Mouse (Mus musculus): Measurements from ENCODE around the gene Smchd1.
"Not testable (repeated sequence)": the region's sequence is repeated elsewhere in the genome, so short reads cannot be mapped to it uniquely, and the experiment has no call there.

Smchd1 gene

DNA sequence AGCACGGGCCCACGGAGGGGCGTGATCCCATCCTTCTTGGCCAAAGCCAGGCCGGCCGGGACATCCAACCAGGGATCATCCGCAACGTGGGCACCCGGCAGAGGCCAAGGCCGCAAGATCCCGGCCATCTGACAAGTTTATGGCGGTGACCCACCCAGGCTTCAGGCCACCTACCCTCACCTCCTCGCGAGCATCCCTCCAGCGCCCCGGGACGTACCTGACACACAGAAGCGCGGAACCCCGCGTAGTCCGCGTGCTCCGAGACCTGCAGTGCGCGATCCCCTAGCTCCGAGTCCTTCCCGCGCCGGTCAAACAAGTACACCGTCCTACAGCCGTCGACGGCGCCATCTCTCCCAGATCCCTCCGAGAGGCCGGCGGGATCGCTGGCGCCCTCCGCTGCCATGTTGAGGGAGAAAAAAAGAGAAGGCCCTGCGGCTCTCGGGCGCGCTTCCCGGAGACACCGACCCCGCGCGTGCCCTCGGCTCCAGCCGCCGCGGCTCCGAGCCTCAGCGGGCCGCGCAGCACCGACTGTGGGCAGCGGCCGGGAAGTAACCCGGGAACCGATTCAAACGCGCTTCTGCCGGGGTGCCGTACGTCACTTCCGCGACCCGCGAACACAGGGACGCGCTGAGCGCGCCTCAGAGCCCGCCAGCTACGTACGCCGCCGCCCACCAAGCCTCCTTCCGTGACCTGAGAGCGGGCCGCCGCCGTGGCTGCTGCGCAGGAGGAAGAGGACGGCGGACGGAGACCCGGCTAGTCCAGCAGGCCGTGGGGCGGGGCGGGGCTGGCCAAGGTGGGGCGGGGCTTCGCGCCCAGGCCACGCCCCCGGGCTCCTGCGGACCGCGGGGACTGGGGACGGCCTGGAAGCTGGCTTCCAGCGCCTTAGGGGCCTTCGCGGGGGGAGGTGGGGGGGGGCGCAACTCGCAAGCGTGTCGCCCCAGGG, at the start of gene Smchd1:
Gene Smchd1 (minus strand): TSS at position 582 of the 943 bp plus-strand sequence.
- peak; percentile 86 for DNase-seq (ENCODE audit: low read depth, low spot score)

DNA sequence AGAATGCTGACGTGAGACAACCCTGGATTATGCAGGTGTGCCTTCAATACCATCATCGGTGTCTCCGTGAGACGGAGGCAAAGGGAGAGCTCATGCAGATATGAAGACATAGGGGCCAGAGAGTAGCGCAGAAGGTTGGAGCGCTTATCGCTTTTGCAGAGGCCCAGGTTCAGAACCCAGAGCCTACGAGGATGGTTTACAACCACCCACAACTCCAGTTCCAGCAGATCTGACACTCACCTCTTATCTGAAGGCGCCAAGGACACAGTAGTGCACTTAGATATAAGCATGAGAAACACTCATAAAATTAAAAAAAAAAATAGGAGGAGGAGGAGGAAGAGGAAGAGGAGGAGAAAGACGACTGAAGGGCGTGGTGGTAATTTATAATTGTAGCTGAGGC, 35.2 kb upstream of the Smchd1 start:
- no peak for DNase-seq (ENCODE audit: low read depth, low spot score)

DNA sequence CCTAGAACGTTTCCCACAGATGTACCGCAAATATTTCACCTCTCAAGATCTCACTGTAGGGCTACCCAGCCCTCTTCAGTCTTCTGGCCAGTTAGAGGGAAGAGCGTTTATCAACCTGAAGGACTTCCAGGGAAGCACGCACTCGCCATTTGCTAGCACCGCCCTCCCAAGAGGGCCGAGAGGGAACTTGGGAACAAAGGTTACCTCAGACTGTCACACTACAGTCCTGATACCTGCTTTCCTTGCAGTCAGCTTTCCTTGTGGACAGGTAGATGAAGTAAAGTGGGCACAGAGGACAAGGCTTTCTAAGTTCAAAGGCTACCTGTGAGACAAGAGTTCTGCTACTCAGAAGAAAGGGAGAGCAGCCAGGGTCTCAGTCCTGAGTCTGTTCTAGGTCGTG, 31.7 kb upstream of the Smchd1 start:
- DNase-seq (ENCODE audit: low read depth, low spot score) = no peak

DNA sequence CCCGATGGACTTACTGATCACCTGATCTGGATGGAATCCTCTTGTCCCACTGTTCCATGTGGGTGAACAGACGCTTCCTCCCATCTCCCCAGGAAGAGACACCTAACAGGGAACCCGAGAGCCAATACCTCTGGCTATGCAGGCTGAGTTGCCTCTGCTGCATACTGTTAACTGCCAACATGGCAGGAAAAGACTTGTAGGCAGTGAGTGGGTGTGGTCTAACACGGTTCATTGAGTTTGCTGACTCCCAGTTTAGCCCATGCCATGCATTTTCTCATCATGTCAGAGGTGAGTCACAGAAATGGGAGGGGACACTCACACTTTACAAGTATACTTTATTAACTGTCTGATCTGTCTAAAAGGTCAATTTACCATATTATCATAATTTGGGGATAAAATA, 20.6 kb upstream of the Smchd1 start:
- DNase-seq (ENCODE audit: low read depth, low spot score) = no peak

DNA sequence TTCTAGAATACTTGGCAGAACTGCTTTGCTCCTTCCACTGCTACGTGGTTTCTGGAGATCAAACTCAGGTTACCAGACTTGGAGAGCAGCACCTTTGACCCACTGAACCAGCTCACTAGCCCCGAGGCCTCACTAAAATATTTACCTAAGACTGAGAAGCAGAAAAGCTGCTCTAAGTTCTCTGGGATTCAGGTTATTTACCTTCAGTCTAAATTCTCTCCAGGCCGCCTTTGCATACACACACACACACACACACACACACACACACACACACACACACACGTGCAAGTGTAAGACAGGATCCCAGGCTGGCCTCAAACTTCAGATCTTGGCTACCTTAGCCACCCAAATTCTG, 16.2 kb upstream of the Smchd1 start:
- DNase-seq (ENCODE audit: low read depth, low spot score) = no peak

DNA sequence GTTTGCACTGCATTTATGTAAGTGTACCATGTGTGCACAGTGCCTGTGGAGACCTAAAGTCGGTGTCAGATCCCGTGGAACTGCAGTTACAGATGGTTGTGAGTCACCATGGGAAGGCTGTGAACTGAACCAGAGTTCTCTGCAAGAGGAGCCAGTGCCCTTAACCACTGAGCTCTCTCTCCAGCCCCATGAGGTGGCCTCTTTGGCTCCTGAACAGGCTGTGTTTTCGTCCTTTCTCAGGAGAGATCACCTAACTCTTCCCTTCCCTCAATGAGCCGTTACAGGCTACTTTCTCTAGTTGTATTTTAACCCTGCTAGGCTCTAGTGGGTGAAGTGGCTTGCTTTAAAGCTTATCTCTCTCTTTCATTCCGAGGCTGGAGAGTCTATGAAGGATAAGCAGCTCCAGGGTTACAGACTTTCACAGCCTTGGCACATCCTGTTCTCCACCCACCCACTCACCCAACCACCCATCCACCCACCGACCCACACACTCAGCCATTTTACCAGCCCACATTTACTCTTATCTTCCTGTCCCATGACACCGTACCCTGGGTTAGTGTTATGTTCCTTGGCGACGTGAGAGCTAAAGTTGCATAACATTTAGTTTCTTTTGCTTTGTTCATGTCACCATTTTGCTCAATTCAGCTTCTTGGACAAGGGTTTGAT, 15.7 kb upstream of the Smchd1 start:
- DNase-seq (ENCODE audit: low read depth, low spot score) = no peak

DNA sequence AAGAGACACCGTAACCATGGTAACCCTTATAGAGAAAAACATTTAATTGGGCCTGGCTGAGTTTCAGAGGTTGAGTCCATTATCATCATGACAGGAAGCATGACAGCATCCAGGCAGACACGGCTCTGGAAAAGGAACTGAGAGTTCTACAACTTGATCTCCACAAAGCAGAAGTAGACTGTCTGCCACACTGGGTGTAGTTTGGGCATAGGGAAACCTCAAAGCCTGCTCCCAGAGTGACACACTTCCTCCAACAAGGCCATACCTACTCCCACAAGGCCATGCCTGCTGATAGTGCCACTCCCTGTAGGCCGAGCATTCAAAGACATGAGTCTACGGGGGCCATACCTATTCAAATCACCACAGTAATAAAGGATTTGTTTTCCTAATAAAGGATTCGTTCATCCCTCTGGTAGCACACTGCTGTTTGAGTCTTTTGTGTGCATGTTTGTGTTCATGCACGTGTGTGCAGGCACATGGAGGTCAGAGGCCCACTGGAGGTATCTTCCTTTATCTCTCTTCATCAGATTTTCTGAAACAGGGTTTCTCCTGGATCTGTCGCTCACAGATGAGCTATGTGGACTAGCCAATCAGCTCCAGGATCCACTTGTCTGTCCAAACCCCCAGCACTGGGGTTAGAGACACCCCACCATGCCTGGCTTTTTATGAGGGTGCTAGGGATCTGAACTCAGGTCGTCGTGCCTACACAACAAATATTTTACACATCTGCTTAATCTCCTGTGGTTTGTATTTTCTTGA, 14.7 kb upstream of the Smchd1 start:
- DNase-seq (ENCODE audit: low read depth, low spot score) = no peak

DNA sequence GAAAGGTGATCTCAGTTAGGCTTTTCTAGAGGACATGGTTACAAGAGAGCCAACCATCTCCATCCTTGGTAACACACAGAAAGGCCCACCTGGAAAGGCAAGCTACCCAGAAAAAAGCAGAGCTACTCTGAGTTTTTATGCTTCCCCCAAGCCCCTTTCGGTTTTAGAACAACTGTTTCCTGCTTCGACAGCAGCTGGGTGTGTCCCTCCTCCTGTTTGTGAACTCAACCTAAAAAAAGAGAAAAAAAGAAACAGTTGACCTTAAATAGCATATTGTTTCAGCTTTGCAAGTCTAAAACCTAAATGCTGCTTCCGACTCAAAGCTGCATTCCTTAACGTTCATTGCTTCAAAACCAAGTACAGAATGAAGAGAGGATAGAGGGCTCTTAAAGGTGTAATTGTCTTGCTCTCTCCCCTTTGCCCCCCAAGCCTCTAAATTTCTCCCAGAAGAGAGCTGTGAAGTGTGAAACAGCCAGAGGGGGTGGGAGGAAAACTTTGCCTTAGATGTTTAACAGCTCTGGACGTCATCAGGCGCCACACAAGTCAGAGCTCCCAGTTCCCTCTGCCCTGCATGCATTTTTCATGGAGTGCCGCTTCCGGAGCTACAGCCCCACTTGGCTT, 11.2 kb upstream of the Smchd1 start:
- no peak for DNase-seq (ENCODE audit: low read depth, low spot score)

DNA sequence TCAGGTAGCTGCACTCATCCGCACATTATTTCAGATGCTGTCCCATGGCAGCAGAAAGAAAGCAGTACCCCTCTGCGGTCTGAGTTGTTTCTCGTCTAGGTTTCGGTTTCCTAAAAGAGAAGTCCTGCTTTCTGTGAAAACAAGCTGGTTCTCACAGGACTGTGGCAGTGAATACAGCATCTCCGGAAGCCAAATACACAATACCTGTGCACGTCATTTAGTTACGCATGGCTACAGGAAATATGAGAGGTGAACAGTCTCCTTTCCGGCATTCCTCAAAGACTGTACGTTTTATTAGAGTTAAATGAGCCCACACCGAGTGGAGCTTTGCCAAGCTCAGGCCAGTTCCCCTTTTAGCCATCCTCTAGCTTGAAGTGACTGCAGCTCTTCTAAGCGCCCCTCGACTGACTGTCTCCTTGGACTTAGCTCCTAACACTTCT, 10.7 kb upstream of the Smchd1 start:
- no peak for DNase-seq (ENCODE audit: low read depth, low spot score)

DNA sequence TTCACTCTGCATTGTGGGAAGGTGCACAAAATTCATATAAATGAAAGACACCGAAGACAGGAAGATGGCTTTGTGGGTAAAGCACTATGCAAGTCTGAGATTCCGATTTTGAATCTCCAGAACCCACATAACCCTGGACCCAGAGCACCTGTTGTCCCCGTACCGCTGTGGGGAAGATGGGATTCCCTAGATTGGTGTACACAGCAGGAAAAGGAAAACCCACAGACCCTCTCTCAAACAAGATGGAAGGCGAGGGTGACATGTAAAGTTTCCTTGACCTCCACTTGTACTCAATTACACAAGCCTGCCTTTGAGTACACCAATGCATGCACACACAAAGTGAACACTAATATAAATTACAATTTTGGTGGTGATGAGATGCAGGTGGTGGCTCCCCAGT, 9.6 kb upstream of the Smchd1 start:
- no peak for DNase-seq (ENCODE audit: low read depth, low spot score)

DNA sequence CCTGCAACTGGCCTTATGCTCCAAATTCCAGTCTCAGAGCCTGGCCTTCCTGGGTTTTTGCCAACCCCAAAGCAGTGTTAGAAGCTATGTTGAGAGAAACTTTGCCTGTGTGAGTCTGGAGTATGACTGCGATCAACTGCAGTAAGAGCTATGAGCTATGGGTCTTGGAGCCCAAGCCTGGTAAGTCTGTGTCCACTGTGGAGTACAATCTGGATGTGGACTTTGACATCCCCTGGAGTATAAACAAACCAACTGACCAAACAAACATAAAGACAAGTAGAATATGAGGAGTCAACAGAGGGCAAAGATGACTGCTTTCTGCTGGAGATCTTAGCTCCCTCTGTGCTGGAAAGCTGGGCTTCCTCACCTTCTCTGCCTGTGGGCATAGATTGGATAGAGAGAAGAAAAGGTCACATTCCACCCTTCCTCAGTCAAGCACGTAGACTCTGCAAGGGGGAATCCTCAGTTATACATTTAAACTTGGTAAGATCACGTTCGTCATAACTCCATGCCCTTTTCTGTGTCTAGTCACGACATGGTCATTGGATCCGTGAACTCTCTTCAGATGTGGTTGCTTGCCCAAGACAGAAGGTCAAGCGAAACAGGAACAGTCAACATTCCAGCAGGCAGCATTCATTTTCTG, 8.4 kb upstream of the Smchd1 start:
- DNase-seq (ENCODE audit: low read depth, low spot score) = no peak

DNA sequence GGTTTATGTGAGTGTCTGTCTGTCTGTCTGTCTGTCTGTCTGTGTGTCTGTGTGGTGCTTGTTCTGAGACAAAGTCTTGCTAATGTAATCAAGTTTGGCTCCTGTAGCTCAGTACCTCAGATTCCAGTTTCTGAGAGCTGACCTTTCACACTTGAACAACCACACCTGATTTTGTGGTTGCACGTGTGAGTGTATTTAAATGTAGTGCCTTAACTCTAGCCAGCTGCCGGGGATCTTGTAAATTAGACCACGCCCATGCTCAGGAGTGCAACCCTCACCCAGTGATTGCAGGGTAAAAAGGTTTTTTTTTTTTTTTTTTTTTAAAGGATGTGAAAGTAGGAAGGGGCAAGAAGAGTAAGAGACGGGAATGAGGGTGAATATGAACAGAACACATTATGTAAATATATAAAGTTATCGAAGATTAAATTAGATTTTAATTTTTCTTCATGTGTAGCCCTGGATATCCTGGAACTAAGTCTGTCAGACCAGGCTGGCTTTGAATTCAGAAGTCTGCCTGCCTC, 4.3 kb upstream of the Smchd1 start:
- no peak for DNase-seq (ENCODE audit: low read depth, low spot score)

DNA sequence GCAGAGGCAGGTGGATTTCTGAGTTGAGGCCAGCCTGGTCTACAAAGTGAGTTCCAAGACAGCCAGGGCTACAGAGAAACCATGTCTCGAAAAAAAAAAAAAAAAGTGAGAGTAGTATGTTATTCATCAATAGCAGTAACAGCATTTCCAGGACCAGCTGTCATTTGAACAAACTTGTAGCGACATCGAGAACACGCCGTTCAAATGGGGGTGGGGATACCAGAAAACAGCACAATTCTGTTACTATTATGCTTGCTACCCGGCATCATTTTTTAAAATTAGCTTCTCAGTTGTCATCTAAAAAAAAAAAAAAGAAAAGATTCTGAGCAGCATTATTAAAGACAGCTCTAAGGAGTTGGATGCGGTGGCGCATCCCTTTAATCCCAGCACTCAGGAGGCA, 2.3 kb upstream of the Smchd1 start:
- no peak for DNase-seq (ENCODE audit: low read depth, low spot score)

DNA sequence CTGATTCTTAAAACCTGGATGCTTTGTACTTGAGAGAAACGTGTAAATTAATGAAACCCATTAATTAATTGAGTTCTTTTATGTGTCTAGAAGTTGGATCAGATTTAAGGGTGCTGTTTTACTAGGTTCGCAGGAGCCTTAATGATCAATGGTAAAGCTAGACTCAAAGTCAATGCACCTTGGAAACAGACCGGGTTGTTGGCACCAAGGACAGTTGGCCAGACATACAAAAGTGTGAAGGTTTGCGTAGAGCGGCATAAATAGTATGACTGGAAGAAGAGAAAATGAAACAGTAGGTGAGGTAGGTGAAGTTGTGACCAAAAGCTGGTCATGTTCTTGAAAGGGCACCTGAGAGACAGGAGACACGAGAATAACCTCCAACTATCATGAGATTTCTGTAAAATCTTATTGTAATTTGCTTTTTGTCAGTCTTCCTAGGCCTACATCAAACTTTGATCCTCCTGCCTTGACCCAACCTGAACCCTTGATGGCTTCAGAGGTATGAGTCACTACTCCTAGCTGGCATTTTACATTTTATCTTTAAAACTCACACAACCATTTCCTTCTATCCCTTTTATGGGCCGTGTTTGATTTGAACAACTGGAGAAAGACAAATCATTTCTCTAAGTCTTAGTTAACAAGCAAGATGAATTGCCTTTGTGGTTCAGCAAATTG, 1.3 kb upstream of the Smchd1 start:
- no peak for DNase-seq (ENCODE audit: low read depth, low spot score)

DNA sequence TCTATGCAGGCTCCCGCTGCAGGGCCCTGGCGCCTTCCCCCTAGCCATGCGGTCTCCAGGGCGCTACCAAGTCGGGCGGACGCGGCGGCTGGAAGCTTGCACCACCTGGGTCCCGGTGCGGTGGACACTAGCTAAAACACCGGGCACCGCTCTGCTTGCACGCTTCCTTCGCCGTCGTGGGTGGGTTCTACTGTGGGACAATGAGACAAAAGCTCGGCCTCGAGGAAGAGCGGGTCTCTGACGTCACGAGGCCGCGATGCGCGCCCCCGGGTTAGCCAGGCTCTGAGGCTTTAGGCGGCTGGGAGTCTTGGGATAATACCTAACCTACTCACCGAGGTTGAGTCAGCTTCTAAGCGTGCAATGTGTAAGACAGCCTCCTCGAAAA, 554 bp upstream of the Smchd1 start:
- peak; percentile 35 for DNase-seq (ENCODE audit: low read depth, low spot score)

DNA sequence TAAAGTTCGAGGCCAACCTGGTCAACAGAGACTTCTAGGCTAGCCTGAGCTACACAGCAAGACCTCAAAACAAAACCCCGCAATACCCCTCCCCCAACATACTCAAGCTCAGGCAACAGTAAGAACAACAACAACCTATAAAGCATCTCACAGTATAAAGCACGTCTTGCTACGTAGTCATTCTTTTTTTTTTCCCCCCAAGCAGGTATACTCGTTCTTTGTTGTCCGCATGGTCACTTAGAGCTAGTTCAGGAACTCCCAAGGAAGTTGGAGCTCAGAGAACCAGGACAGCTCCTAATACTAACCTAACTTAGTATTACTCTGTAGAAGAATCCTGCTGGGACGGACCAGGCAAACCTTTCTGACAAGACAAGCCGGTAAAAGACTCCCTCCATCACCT, 1.0 kb downstream of the Smchd1 start:
- DNase-seq (ENCODE audit: low read depth, low spot score) = no peak

DNA sequence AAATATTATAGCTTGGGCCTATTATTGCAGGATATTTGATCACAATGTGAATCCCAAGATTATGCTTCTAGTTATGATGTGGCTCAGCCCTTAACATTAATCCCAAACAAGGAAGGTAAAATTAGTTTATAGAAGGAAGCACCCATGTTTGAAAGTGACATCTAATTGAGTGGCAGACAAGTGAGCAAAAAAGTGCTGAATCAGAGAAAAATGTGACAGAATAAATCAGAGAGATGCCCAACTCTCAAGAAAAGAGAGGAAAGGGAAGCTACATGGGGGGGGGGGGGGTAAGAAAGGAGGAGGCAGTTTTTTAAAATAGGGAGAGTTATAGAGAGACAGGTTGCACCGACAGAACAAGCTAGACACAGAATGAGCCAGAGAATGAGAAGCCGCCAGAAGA, 3.9 kb downstream of the Smchd1 start:
- DNase-seq (ENCODE audit: low read depth, low spot score) = no peak

DNA sequence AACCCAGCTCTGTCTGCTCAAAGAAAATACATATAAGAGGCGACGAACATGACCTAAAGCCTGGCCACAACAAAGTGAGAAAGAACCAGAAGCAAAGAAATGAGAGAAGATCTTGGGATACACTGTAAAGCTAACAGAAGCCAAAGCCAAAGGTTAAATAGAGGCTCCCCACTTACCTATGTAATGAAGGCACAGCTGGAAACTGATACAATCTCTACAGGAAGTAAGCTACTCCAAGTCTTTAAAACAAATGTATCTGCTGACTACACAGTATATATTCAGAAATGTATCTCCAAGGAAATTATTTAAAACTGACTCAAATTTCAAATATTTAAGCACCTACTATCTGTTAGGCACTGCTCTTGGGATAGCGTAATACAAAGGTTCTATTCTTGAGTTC, 14.8 kb downstream of the Smchd1 start:
- no peak for DNase-seq (ENCODE audit: low read depth, low spot score)

DNA sequence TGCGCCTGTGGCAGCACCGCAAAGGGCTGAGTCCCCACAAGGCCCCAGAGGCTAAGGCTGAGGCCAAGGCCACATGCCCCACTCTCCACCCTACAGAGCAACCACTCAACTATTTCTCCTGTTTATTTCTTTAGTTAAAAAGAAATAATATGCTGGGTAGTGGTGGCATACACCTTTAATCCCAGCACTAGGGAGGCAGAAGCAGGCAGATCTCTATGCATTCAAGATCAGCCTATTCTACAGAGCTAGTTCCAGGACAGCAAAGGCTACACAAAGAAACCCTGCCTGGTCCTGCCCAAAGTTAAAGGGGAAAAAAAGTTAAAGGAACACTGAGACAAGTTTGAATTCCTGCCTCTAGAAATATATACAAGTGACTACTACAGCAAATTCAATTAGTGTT, 15.3 kb downstream of the Smchd1 start, which contains the start of gene Gm4707:
Gene Gm4707 (minus strand): TSS at position 101 of the 400 bp plus-strand sequence.
- DNase-seq (ENCODE audit: low read depth, low spot score) = no peak

DNA sequence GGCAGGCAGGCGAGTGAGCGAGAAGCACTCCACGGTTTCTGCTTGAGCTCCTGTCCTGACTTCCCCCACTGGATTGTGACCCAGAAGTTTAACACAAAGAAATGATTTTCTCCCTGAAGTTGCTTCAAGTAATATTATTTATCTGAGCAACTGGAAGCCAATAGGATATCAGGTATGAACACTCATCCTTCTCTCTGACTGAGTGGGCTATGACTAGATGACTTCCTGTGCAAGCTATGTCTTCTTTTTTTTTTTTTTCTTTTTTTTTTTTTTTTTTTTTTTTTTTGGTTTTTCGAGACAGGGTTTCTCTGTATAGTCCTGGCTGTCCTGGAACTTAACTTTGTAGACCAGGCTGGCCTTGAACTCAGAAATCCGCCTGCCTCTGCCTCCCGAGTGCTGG, 17.8 kb downstream of the Smchd1 start:
- DNase-seq (ENCODE audit: low read depth, low spot score) = not testable (repeated sequence)

DNA sequence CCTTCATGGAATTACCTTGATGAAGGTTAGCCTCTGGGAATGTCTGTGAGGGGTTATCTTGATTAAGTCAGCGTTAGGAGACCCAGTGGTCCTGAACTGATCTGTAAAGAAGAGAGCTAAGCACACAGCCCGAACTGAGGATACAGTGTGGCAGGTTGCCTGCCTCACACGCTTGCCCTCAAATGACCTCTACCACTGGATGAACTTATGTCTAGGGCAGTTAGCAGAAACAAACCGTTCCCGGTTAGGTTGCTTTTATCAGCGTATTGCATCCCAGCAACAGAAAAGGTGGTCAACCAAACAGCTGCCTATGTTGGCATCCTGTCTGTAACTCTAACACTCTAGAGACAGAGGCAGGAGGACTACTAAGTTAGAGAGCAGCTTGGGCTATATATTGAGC, 30.0 kb downstream of the Smchd1 start:
- DNase-seq (ENCODE audit: low read depth, low spot score) = no peak

Data from telencephalon, adult 2 months (tissue).